In genomic region chr11:105282460-105282859, GRCm38 (mm10) we compare ENCODE assay signal across 9 mouse cellular contexts. TPM values are rescaled to one million over a fixed set of nuclear protein-coding genes. Genes with fewer than 3 reads are reported as not detected.
DNase-seq lines count a peak whose midpoint lies in the region; ATAC-seq lines count a peak whose summit lies in the region.
"Had no signal": no experiment of that assay in that cellular context is flagged by ENCODE, and none has a peak within 500 bp of the region (broad histone marks: within the 10 kb centered on the region; RNA-seq: fewer than 3 reads in every experiment).

No protein-coding gene starts in this region.

- H3K4me3 ChIP-seq in forebrain, embryonic 10.5 days: no peak overlapping the region
- H3K4me3 ChIP-seq in forebrain, embryonic 12.5 days (replicated peaks): no peak overlapping the region
- H3K4me3 ChIP-seq in limb, embryonic 15.5 days: no peak overlapping the region
- H3K4me3 ChIP-seq in forebrain, embryonic 14.5 days (ENCODE audit: low read depth, low read length): no peak overlapping the region

- peaks cover 28% of the 10 kb centered on the region for H3K4me1 ChIP-seq in forebrain, embryonic 10.5 days
- no peaks in the 10 kb centered on the region for H3K4me1 ChIP-seq in forebrain, embryonic 12.5 days
- H3K4me1 ChIP-seq in limb, embryonic 15.5 days: peaks cover 40% of the 10 kb centered on the region
- H3K4me1 ChIP-seq in forebrain, embryonic 14.5 days (ENCODE audit: control insufficient read depth, insufficient read depth, low read length): no peaks in the 10 kb centered on the region

- no peaks in the 10 kb centered on the region for H3K9me3 ChIP-seq in forebrain, embryonic 10.5 days
- no peaks in the 10 kb centered on the region for H3K9me3 ChIP-seq in forebrain, embryonic 12.5 days
- H3K9me3 ChIP-seq in limb, embryonic 15.5 days: no peaks in the 10 kb centered on the region
- H3K9me3 ChIP-seq in forebrain, embryonic 14.5 days (replicated peaks; ENCODE audit: control insufficient read depth, low read length): no peaks in the 10 kb centered on the region

- H3K4me2 ChIP-seq in forebrain, embryonic 12.5 days: no peak overlapping the region
- H3K4me2 ChIP-seq in limb, embryonic 15.5 days: no peak overlapping the region
- H3K4me2 ChIP-seq in forebrain, embryonic 14.5 days (ENCODE audit: low read length): no peak overlapping the region

- H3K36me3 ChIP-seq in forebrain, embryonic 10.5 days (replicated peaks): peaks cover 98% of the 10 kb centered on the region
- peaks cover 65% of the 10 kb centered on the region for H3K36me3 ChIP-seq in forebrain, embryonic 12.5 days (replicated peaks)
- H3K36me3 ChIP-seq in limb, embryonic 15.5 days: peaks cover 38% of the 10 kb centered on the region
- H3K36me3 ChIP-seq in forebrain, embryonic 14.5 days (ENCODE audit: control insufficient read depth, insufficient read depth, low read length): peaks cover 74% of the 10 kb centered on the region

- peak overlapping the region; percentile 8; the same call in 1 of the 2 replicates for H3K27ac ChIP-seq in forebrain, embryonic 10.5 days
- no peak overlapping the region for H3K27ac ChIP-seq in forebrain, embryonic 12.5 days
- H3K27ac ChIP-seq in limb, embryonic 15.5 days: peak overlapping the region; percentile 57
- H3K27ac ChIP-seq in forebrain, embryonic 14.5 days (ENCODE audit: low read depth, low read length): no peak overlapping the region

- H3K9ac ChIP-seq in forebrain, embryonic 12.5 days: no peak overlapping the region
- no peak overlapping the region for H3K9ac ChIP-seq in limb, embryonic 15.5 days
- H3K9ac ChIP-seq in forebrain, embryonic 14.5 days (ENCODE audit: low read length): no peak overlapping the region

- DNase-seq in forebrain, embryonic 10.5 days (ENCODE audit: extremely low spot score, low spot score): no peak
- DNase-seq in embryo, embryonic 11 days: peak; percentile 78
- peak; percentile 75 to 78 for DNase-seq in heart, adult 9 months (ENCODE audit: low spot score in 2 of 2)
- DNase-seq in forebrain, embryonic 14.5 days (ENCODE audit: low spot score): no peak
- no peak for DNase-seq in T-cell, adult 2 months (ENCODE audit: low spot score)
- DNase-seq in spleen, postnatal 36 days (ENCODE audit: low spot score in 2 of 2): no peak

- ATAC-seq in forebrain, embryonic 12.5 days (ENCODE audit: low FRiP score): no peak
- peak; percentile 79 for ATAC-seq in limb, embryonic 15.5 days (ENCODE audit: insufficient number of reproducible peaks, low FRiP score, low TSS enrichment, low read depth)
- no peak for ATAC-seq in forebrain, embryonic 14.5 days
- ATAC-seq: inflammation-experienced regulatory T-cells, adult 6 months had no signal

- WGBS in forebrain, embryonic 10.5 days: 62% methylated on average over 2 of the region's 2 CpGs
- 86% methylated on average over 2 of the region's 2 CpGs for WGBS in forebrain, embryonic 12.5 days
- 21% methylated on average over 2 of the region's 2 CpGs for WGBS in limb, embryonic 15.5 days
- 80% methylated on average over 2 of the region's 2 CpGs for WGBS in forebrain, embryonic 14.5 days

- no peaks in the 10 kb centered on the region for H3K27me3 ChIP-seq in forebrain, embryonic 10.5 days (ENCODE audit: poor library complexity, severe bottlenecking)
- H3K27me3 ChIP-seq in forebrain, embryonic 12.5 days: no peaks in the 10 kb centered on the region
- no peaks in the 10 kb centered on the region for H3K27me3 ChIP-seq in limb, embryonic 15.5 days
- no peaks in the 10 kb centered on the region for H3K27me3 ChIP-seq in forebrain, embryonic 14.5 days (replicated peaks; ENCODE audit: control insufficient read depth, insufficient read depth, low read length)

RNA-seq across cellular contexts. Expression of gene Mrc2, which starts 10.0 kb away (rescaled TPM):
- polyA plus RNA-seq in forebrain, embryonic 10.5 days (2016; fragmentation: Nextera tagmentation; extraction: Ambion mirVana): 19.1 and 20.4 TPM in 2 replicates
- 14.9 and 15.1 TPM in 2 replicates for polyA plus RNA-seq in forebrain, embryonic 12.5 days (2016; fragmentation: Nextera tagmentation; extraction: Ambion mirVana)
- 31.0 and 33.6 TPM in 2 replicates for polyA plus RNA-seq in limb, embryonic 15.5 days (2015; fragmentation: Nextera tagmentation; extraction: Ambion mirVana)
- 2.6 and 3.2 TPM in 2 replicates for polyA plus RNA-seq in forebrain, embryonic 14.5 days (2014; fragmentation: Nextera tagmentation; extraction: Ambion mirVana)
- polyA plus RNA-seq: inflammation-experienced regulatory T-cells, adult 6 months had no signal

Comparison
In these comparisons a context has a peak if more than half of its experiments do, and no peak if none do; other contexts are left out.
1. H3K27ac ChIP-seq: peak in forebrain, embryonic 10.5 days (single experiment) and limb, embryonic 15.5 days (single experiment); none in forebrain, embryonic 12.5 days (single experiment) and forebrain, embryonic 14.5 days (single experiment).
2. DNase-seq: peak in embryo, embryonic 11 days (single experiment) and heart, adult 9 months (2 of 2); none in forebrain, embryonic 10.5 days (single experiment), forebrain, embryonic 14.5 days (single experiment), T-cell, adult 2 months (single experiment) and spleen, postnatal 36 days (0 of 2).